Mouse (Mus musculus): Measurements from ENCODE around the gene Mecom. TPM values are rescaled to one million over a fixed set of nuclear protein-coding genes. Genes with fewer than 3 reads are reported as not detected.

The Mecom gene
- polyA plus RNA-seq, 1 experiment from 2014 or later = 10.2 TPM

DNA sequence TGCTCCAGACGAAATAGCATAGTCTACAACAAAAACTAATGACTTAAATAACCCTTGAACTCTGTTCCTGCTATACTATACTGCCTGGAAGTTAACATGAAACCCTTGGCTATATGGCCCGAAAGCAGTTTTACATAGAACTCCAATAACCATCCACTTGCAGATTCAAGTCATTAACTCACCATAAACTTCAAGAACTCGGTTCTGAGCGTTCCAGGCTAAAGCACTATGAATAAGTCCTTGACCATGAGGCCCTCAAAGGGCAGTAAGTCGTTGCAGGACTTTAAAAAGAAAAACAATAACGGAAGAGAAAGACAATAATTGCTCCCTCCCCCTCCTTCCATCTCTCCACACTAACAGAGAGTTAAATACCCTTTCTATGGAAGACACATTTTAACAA is 536.9 kb downstream of the Mecom start:
- H3K27ac ChIP-seq (ENCODE audit: low read length) = no peak overlapping the region
- no peaks in the 10 kb centered on the region for H3K9me3 ChIP-seq (ENCODE audit: control insufficient read depth, low read length)
- H3K4me1 ChIP-seq (ENCODE audit: control insufficient read depth, insufficient read depth, low read length) = peaks cover 6% of the 10 kb centered on the region; the same call in 1 of the 2 replicates
- H3K36me3 ChIP-seq (ENCODE audit: control insufficient read depth, insufficient read depth, low read length) = no peaks in the 10 kb centered on the region
- H3K4me2 ChIP-seq (ENCODE audit: low read depth, low read length) = no peak overlapping the region
- H3K27me3 ChIP-seq (replicated peaks; ENCODE audit: control insufficient read depth, insufficient read depth, low read length) = peaks cover 15% of the 10 kb centered on the region; the same call in 1 of the 2 replicates
- WGBS = 46% methylated on average over 6 of the region's 6 CpGs
- H3K4me3 ChIP-seq (ENCODE audit: low read length) = no peak overlapping the region
- H3K9ac ChIP-seq (ENCODE audit: low read depth, low read length) = no peak overlapping the region
- ATAC-seq = no peak

DNA sequence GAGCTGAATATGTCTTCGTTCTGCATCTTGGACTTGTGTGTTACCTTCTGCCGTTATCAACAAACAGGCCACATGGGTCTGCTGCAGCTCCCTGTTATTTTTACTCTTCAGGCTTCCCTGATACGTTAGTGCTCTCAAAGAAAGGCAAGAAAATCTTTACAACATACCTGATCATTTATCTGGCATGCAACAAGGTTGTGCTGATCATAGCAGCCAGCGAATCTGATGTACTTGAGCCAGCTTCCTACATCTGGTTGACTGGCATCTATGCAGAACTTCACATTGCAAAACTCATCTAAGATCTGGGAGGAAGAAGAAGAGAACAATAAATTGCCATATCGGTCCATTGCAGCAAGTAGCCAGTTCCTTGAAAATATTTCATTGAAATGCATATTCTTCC is 538.2 kb downstream of the Mecom start:
- no peak overlapping the region for H3K9ac ChIP-seq (ENCODE audit: low read depth, low read length)
- peaks cover 15% of the 10 kb centered on the region; the same call in 1 of the 2 replicates for H3K27me3 ChIP-seq (replicated peaks; ENCODE audit: control insufficient read depth, insufficient read depth, low read length)
- peaks cover 6% of the 10 kb centered on the region; the same call in 1 of the 2 replicates for H3K4me1 ChIP-seq (ENCODE audit: control insufficient read depth, insufficient read depth, low read length)
- H3K36me3 ChIP-seq (ENCODE audit: control insufficient read depth, insufficient read depth, low read length) = no peaks in the 10 kb centered on the region
- no peaks in the 10 kb centered on the region for H3K9me3 ChIP-seq (ENCODE audit: control insufficient read depth, low read length)
- no peak for ATAC-seq
- H3K4me3 ChIP-seq (ENCODE audit: low read length) = no peak overlapping the region
- 74% methylated on average over 5 of the region's 5 CpGs for WGBS
- no peak overlapping the region for H3K4me2 ChIP-seq (ENCODE audit: low read depth, low read length)
- H3K27ac ChIP-seq (ENCODE audit: low read length) = no peak overlapping the region

GRCm38 (mm10) chr3:30004888-30005405 is 542.9 kb downstream of the Mecom start:
- Histone ChIP-seq H3K4me2 (ENCODE audit: low read depth, low read length) (no peak overlapping the region), H3K9me3 (ENCODE audit: control insufficient read depth, low read length) (no peaks in the 10 kb centered on the region), H3K27me3 (replicated peaks; ENCODE audit: control insufficient read depth, insufficient read depth, low read length) (peaks cover 4% of the 10 kb centered on the region; the same call in 1 of the 2 replicates), H3K9ac (ENCODE audit: low read depth, low read length) (no peak overlapping the region), H3K4me3 (ENCODE audit: low read length) (no peak overlapping the region), H3K36me3 (ENCODE audit: control insufficient read depth, insufficient read depth, low read length) (no peaks in the 10 kb centered on the region), H3K27ac (ENCODE audit: low read length) (no peak overlapping the region), H3K4me1 (ENCODE audit: control insufficient read depth, insufficient read depth, low read length) (no peaks in the 10 kb centered on the region)
- 53% methylated on average over 8 of the region's 8 CpGs for WGBS
- no peak for ATAC-seq

DNA sequence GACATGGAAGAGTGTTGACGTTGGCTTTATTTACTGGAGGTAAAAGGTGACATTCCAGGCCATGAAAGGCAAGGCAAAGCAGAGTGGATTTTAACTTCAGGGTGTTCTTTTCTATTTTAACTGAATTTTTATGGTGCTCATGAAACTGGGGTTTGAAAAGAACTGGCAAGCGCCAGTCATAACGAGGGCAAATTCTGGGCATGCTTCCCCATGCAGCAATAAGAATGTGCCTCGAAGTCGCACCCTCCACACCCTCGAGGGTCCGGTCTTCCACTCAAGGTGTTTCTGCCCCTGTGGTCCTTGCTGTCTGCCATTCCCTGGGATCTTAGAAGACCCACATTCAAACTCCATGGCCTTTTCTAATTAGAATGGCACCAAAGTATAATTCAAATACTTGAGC is 547.5 kb downstream of the Mecom start:
- H3K27ac ChIP-seq (ENCODE audit: low read length) = no peak overlapping the region
- WGBS = 81% methylated on average over 7 of the region's 7 CpGs
- H3K9me3 ChIP-seq (ENCODE audit: control insufficient read depth, low read length) = no peaks in the 10 kb centered on the region
- no peak for ATAC-seq
- no peak overlapping the region for H3K9ac ChIP-seq (ENCODE audit: low read depth, low read length)
- H3K4me3 ChIP-seq (ENCODE audit: low read length) = no peak overlapping the region
- no peaks in the 10 kb centered on the region for H3K27me3 ChIP-seq (replicated peaks; ENCODE audit: control insufficient read depth, insufficient read depth, low read length)
- no peaks in the 10 kb centered on the region for H3K4me1 ChIP-seq (ENCODE audit: control insufficient read depth, insufficient read depth, low read length)
- no peaks in the 10 kb centered on the region for H3K36me3 ChIP-seq (ENCODE audit: control insufficient read depth, insufficient read depth, low read length)
- no peak overlapping the region for H3K4me2 ChIP-seq (ENCODE audit: low read depth, low read length)

GRCm38 (mm10) chr3:29999035-29999434 is 548.8 kb downstream of the Mecom start:
- H3K4me3 ChIP-seq (ENCODE audit: low read length) = no peak overlapping the region
- H3K27ac ChIP-seq (ENCODE audit: low read length) = no peak overlapping the region
- no peaks in the 10 kb centered on the region for H3K4me1 ChIP-seq (ENCODE audit: control insufficient read depth, insufficient read depth, low read length)
- 66% methylated on average over 1 of the region's 1 CpGs for WGBS
- ATAC-seq = no peak
- H3K4me2 ChIP-seq (ENCODE audit: low read depth, low read length) = no peak overlapping the region
- no peaks in the 10 kb centered on the region for H3K9me3 ChIP-seq (ENCODE audit: control insufficient read depth, low read length)
- H3K9ac ChIP-seq (ENCODE audit: low read depth, low read length) = no peak overlapping the region
- no peaks in the 10 kb centered on the region for H3K27me3 ChIP-seq (replicated peaks; ENCODE audit: control insufficient read depth, insufficient read depth, low read length)
- no peaks in the 10 kb centered on the region for H3K36me3 ChIP-seq (ENCODE audit: control insufficient read depth, insufficient read depth, low read length)

DNA sequence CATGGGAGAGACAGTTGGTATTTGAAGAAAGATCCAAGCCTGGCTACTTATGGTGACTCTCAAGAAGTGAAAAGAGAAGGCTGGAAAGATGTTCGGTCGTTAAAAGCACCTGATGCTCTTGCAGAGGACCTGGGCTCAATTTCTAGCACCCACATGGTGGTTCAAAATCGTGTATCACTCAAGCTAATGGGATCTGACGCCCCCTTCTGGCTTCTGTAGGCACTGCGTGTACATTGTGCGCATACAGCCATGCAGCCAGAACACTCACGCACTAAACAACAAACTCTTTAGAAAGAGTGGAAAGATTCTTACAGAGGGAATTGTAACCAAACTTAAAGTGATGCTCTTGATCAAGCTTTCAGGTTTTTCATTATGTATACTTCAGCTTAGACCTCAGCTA is 550.7 kb downstream of the Mecom start:
- Histone ChIP-seq H3K9ac (ENCODE audit: low read depth, low read length) (no peak overlapping the region), H3K27ac (ENCODE audit: low read length) (no peak overlapping the region), H3K36me3 (ENCODE audit: control insufficient read depth, insufficient read depth, low read length) (no peaks in the 10 kb centered on the region), H3K27me3 (replicated peaks; ENCODE audit: control insufficient read depth, insufficient read depth, low read length) (no peaks in the 10 kb centered on the region), H3K4me3 (ENCODE audit: low read length) (no peak overlapping the region), H3K9me3 (ENCODE audit: control insufficient read depth, low read length) (no peaks in the 10 kb centered on the region), H3K4me2 (ENCODE audit: low read depth, low read length) (no peak overlapping the region), H3K4me1 (ENCODE audit: control insufficient read depth, insufficient read depth, low read length) (no peaks in the 10 kb centered on the region)
- 83% methylated on average over 7 of the region's 7 CpGs for WGBS
- no peak for ATAC-seq

- H3K36me3 ChIP-seq (ENCODE audit: control insufficient read depth, insufficient read depth, low read length) = no peaks in the 10 kb centered on the region
- no peak overlapping the region for H3K4me2 ChIP-seq (ENCODE audit: low read depth, low read length)
- H3K4me3 ChIP-seq (ENCODE audit: low read length) = no peak overlapping the region
- H3K27me3 ChIP-seq (replicated peaks; ENCODE audit: control insufficient read depth, insufficient read depth, low read length) = no peaks in the 10 kb centered on the region
- H3K9me3 ChIP-seq (ENCODE audit: control insufficient read depth, low read length) = no peaks in the 10 kb centered on the region
- H3K9ac ChIP-seq (ENCODE audit: low read depth, low read length) = no peak overlapping the region
- H3K4me1 ChIP-seq (ENCODE audit: control insufficient read depth, insufficient read depth, low read length) = no peaks in the 10 kb centered on the region
- no peak overlapping the region for H3K27ac ChIP-seq (ENCODE audit: low read length)
- no peak for ATAC-seq
- 51% methylated on average over 10 of the region's 10 CpGs for WGBS
These were observed 554.5 kb downstream of the Mecom start for GRCm38 (mm10) chr3:29993346-29993745.

DNA sequence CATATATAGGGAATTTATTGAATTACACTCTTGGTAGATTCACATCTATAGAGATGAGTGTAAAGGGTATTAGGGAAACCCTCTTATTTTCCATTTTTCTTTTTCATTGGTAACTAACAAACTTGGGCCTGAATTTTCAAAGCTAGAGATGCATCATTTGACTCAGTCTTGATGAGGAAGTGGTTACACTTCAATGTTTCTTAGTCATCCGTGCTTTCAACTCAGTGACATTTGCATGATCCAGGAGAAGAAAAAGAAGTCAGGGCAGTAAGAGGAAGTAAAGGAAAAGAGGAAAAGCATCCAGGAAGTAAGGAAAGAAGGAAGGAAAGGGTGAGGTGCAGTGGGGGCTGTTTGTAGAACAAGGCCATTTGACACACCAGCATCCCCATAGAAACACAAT is 556.3 kb downstream of the Mecom start:
- Histone ChIP-seq H3K9ac (ENCODE audit: low read depth, low read length) (no peak overlapping the region), H3K4me2 (ENCODE audit: low read depth, low read length) (no peak overlapping the region), H3K4me3 (ENCODE audit: low read length) (no peak overlapping the region), H3K9me3 (ENCODE audit: control insufficient read depth, low read length) (no peaks in the 10 kb centered on the region), H3K27me3 (replicated peaks; ENCODE audit: control insufficient read depth, insufficient read depth, low read length) (no peaks in the 10 kb centered on the region), H3K36me3 (ENCODE audit: control insufficient read depth, insufficient read depth, low read length) (no peaks in the 10 kb centered on the region), H3K27ac (ENCODE audit: low read length) (no peak overlapping the region), H3K4me1 (ENCODE audit: control insufficient read depth, insufficient read depth, low read length) (no peaks in the 10 kb centered on the region)
- 86% methylated on average over 1 of the region's 1 CpGs for WGBS
- no peak for ATAC-seq

DNA sequence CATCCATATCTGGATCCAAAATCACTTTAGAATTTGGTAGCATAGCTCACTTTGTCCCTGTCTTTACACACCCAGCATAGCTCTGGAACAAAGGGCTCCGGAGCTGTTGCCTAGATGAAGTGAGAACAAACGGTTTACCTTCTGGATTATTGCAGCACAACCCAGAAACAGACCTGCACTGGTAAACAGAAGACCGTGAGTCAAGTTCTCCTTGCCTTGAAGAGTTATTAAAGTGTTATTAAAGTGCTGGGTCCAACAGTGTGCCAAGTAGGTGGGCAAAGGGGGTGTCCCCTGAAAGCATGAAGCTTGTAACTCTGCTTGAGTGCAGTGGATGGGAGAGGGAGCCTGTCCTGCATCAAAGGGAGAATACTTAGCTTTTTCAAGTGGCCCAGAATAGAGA is 563.4 kb downstream of the Mecom start:
- H3K4me1 ChIP-seq (ENCODE audit: control insufficient read depth, insufficient read depth, low read length) = no peaks in the 10 kb centered on the region
- WGBS = 62% methylated on average over 3 of the region's 3 CpGs
- no peak overlapping the region for H3K9ac ChIP-seq (ENCODE audit: low read depth, low read length)
- no peak overlapping the region for H3K27ac ChIP-seq (ENCODE audit: low read length)
- no peaks in the 10 kb centered on the region for H3K27me3 ChIP-seq (replicated peaks; ENCODE audit: control insufficient read depth, insufficient read depth, low read length)
- no peaks in the 10 kb centered on the region for H3K9me3 ChIP-seq (ENCODE audit: control insufficient read depth, low read length)
- ATAC-seq = no peak
- no peak overlapping the region for H3K4me3 ChIP-seq (ENCODE audit: low read length)
- H3K4me2 ChIP-seq (ENCODE audit: low read depth, low read length) = no peak overlapping the region
- no peaks in the 10 kb centered on the region for H3K36me3 ChIP-seq (ENCODE audit: control insufficient read depth, insufficient read depth, low read length)

GRCm38 (mm10) chr3:29981259-29981910 is 566.4 kb downstream of the Mecom start:
- no peak overlapping the region for H3K4me2 ChIP-seq (ENCODE audit: low read depth, low read length)
- no peaks in the 10 kb centered on the region for H3K36me3 ChIP-seq (ENCODE audit: control insufficient read depth, insufficient read depth, low read length)
- H3K9me3 ChIP-seq (ENCODE audit: control insufficient read depth, low read length) = no peaks in the 10 kb centered on the region
- WGBS = 66% methylated on average over 7 of the region's 7 CpGs
- H3K4me1 ChIP-seq (ENCODE audit: control insufficient read depth, insufficient read depth, low read length) = no peaks in the 10 kb centered on the region
- H3K4me3 ChIP-seq (ENCODE audit: low read length) = no peak overlapping the region
- ATAC-seq = no peak
- no peak overlapping the region for H3K27ac ChIP-seq (ENCODE audit: low read length)
- no peak overlapping the region for H3K9ac ChIP-seq (ENCODE audit: low read depth, low read length)
- H3K27me3 ChIP-seq (replicated peaks; ENCODE audit: control insufficient read depth, insufficient read depth, low read length) = no peaks in the 10 kb centered on the region
